Mouse (Mus musculus) thymus, postnatal 4 days (tissue): Measurements from ENCODE around the gene Nsg1.

Experiments used
- DNase-seq: peaks from one replicate; pipeline ENCODE4 v3.0.0; 2021

The Nsg1 gene

GRCm38 (mm10) chr5:38140893-38141292 lies 18.8 kb downstream of the Nsg1 start:
- no peak for DNase-seq

- no peak for DNase-seq
Measured at GRCm38 (mm10) chr5:38137163-38137562, 22.5 kb downstream of the Nsg1 start.

- DNase-seq, result no peak
Measured at GRCm38 (mm10) chr5:38136247-38136646, 23.5 kb downstream of the Nsg1 start.

- no peak for DNase-seq
Measured at GRCm38 (mm10) chr5:38129339-38129738, 30.4 kb downstream of the Nsg1 start.

- no peak for DNase-seq
Measured at GRCm38 (mm10) chr5:38126519-38127306, 33.0 kb downstream of the Nsg1 start.

- DNase-seq, result no peak
Measured at GRCm38 (mm10) chr5:38121699-38122098, 38.0 kb downstream of the Nsg1 start.

GRCm38 (mm10) chr5:38119268-38119667 lies 40.4 kb downstream of the Nsg1 start:
- DNase-seq, result no peak

- DNase-seq, result no peak
Measured at GRCm38 (mm10) chr5:38117056-38117455, 42.7 kb downstream of the Nsg1 start.

- DNase-seq, result no peak
Measured at GRCm38 (mm10) chr5:38114526-38114925, 45.2 kb downstream of the Nsg1 start.

GRCm38 (mm10) chr5:38106807-38107206 lies 52.9 kb downstream of the Nsg1 start:
- no peak for DNase-seq

- DNase-seq, result no peak
Measured at GRCm38 (mm10) chr5:38106080-38106697, 53.5 kb downstream of the Nsg1 start.

GRCm38 (mm10) chr5:38102945-38103344 lies 56.8 kb downstream of the Nsg1 start:
- no peak for DNase-seq

GRCm38 (mm10) chr5:38099139-38099676 lies 60.5 kb downstream of the Nsg1 start:
- no peak for DNase-seq

GRCm38 (mm10) chr5:38097501-38098093 lies 62.1 kb downstream of the Nsg1 start:
- no peak for DNase-seq

- DNase-seq, result no peak
Measured at GRCm38 (mm10) chr5:38094331-38094730, 65.4 kb downstream of the Nsg1 start.

GRCm38 (mm10) chr5:38091966-38092304 lies 67.8 kb downstream of the Nsg1 start:
- no peak for DNase-seq

GRCm38 (mm10) chr5:38091046-38091965 lies 68.4 kb downstream of the Nsg1 start:
- DNase-seq, result no peak

GRCm38 (mm10) chr5:38090581-38090980 lies 69.1 kb downstream of the Nsg1 start:
- no peak for DNase-seq

- DNase-seq, result no peak
Measured at GRCm38 (mm10) chr5:38090111-38090510, 69.6 kb downstream of the Nsg1 start.
